Mouse (Mus musculus) spleen, adult 2 months (tissue): ENCODE measurements around the gene Fam118a. TPM values are rescaled to one million over a fixed set of nuclear protein-coding genes. Genes with fewer than 3 reads are reported as not detected.

Experiments used
- DNase-seq, 2 experiments: peaks; one replicate each; pipeline versions ENCODE4 v3.0.0 to v3.0.0-alpha.2; 2012 to 2021; ENCODE audit warnings: low spot score in 2 of 2, low read depth in 1 of 2
- H3K27ac ChIP-seq: fragments of 200-500 bp; 2 replicates; pipeline ENCODE4 v1.5.1; 2012; ENCODE audit warnings: low read length, inconsistent platforms; ENCODE audit not compliant: insufficient read depth
- H3K27me3 ChIP-seq: fragments of 200-500 bp; 2 replicates; pipeline ENCODE4 v1.6.1; 2012; ENCODE audit warnings: mild to moderate bottlenecking, moderate library complexity, low read length, inconsistent platforms; ENCODE audit not compliant: control insufficient read depth, insufficient read depth
- H3K36me3 ChIP-seq: fragments of 200-500 bp; 2 replicates; pipeline ENCODE4 v1.6.1; 2012; ENCODE audit warnings: mild to moderate bottlenecking, low read length, inconsistent platforms; ENCODE audit not compliant: control insufficient read depth, insufficient read depth
- H3K4me1 ChIP-seq: fragments of 200-500 bp; 2 replicates; pipeline ENCODE4 v1.6.1; 2011; ENCODE audit warnings: inconsistent platforms; ENCODE audit not compliant: control insufficient read depth, insufficient read depth, insufficient read length
- H3K4me3 ChIP-seq: fragments of 200-500 bp; 2 replicates; pipeline ENCODE4 v1.5.1; 2011; ENCODE audit warnings: mild to moderate bottlenecking, inconsistent platforms; ENCODE audit not compliant: insufficient read depth, insufficient read length; ENCODE audit errors: extremely low read depth
- CTCF ChIP-seq: fragments of 200-500 bp; IDR thresholded peaks from 2 replicates; pipeline ENCODE4 v1.5.1; 2011; ENCODE audit warnings: mild to moderate bottlenecking, inconsistent platforms; ENCODE audit not compliant: insufficient read depth, insufficient read length, insufficient replicate concordance; ENCODE audit errors: extremely low read depth
- POLR2A ChIP-seq: fragments of 200-500 bp; IDR thresholded peaks from 2 replicates; pipeline ENCODE4 v1.6.1; 2011; ENCODE audit warnings: low read depth, low read length, inconsistent platforms
- WGBS: fragments of 180-500 bp; shearing (Covaris S2); methylation state at CpG from one replicate; pipeline ENCODE4 v1.1.7; 2018; 5-methylcytosine and 5-hydroxymethylcytosine counted together
- polyA plus RNA-seq: library from polyadenylated mRNA; depleted of rRNA; stranded (reverse); fragments of >200 nt; gene quantifications from 2 replicates; pipeline ENCODE4 v1.2.3, GENCODE M21; 2012

The Fam118a gene
- polyA plus RNA-seq, 1 experiment: 4.0 TPM

- Histone ChIP-seq H3K27me3 (no peaks in the 10 kb centered on the region), H3K4me1 (peaks cover 17% of the 10 kb centered on the region), H3K4me3 (no peak overlapping the region), H3K27ac (no peak overlapping the region), H3K36me3 (no peaks in the 10 kb centered on the region)
- TF ChIP-seq POLR2A (no peak), CTCF (peak; percentile 64; the same call in 1 of the 2 replicates)
- 9% methylated on average over 1 of the region's 1 CpGs for WGBS
- DNase-seq: peak; percentile 42 to 62
Measured at GRCm38 (mm10) chr15:84995967-84996366, 32.8 kb upstream of the Fam118a start.

- no peaks in the 10 kb centered on the region for H3K36me3 ChIP-seq
- H3K27ac ChIP-seq: no peak overlapping the region
- H3K4me1 ChIP-seq: peaks cover 18% of the 10 kb centered on the region
- TF ChIP-seq CTCF (no peak), POLR2A (no peak)
- no peaks in the 10 kb centered on the region for H3K27me3 ChIP-seq
- WGBS: 81% methylated on average over 14 of the region's 14 CpGs
- no peak for DNase-seq
- H3K4me3 ChIP-seq: no peak overlapping the region
Measured at GRCm38 (mm10) chr15:84997768-84998454, 30.8 kb upstream of the Fam118a start.

- Histone ChIP-seq H3K27ac (peak overlapping the region; percentile 83), H3K4me3 (no peak overlapping the region), H3K27me3 (no peaks in the 10 kb centered on the region), H3K4me1 (peaks cover 9% of the 10 kb centered on the region), H3K36me3 (no peaks in the 10 kb centered on the region)
- no peak for DNase-seq
- 39% methylated on average over 7 of the region's 7 CpGs for WGBS
- TF ChIP-seq CTCF: no peak
- no peak for TF ChIP-seq POLR2A
Measured at GRCm38 (mm10) chr15:84999911-85000310, 28.8 kb upstream of the Fam118a start.

- TF ChIP-seq POLR2A: no peak
- peak; percentile 97 for TF ChIP-seq CTCF
- peak; percentile 38 to 78 for DNase-seq
- Histone ChIP-seq H3K27me3 (no peaks in the 10 kb centered on the region), H3K4me3 (no peak overlapping the region), H3K36me3 (no peaks in the 10 kb centered on the region), H3K4me1 (peaks cover 2% of the 10 kb centered on the region), H3K27ac (no peak overlapping the region)
- WGBS: 27% methylated on average over 29 of the region's 29 CpGs
Measured at GRCm38 (mm10) chr15:85000984-85001982, 27.5 kb upstream of the Fam118a start.

- Histone ChIP-seq H3K4me3 (no peak overlapping the region), H3K27ac (no peak overlapping the region), H3K4me1 (no peaks in the 10 kb centered on the region), H3K27me3 (no peaks in the 10 kb centered on the region), H3K36me3 (no peaks in the 10 kb centered on the region)
- DNase-seq: no peak
- WGBS: 84% methylated on average over 8 of the region's 8 CpGs
- TF ChIP-seq CTCF (no peak), POLR2A (no peak)
Measured at GRCm38 (mm10) chr15:85009666-85010065, 19.1 kb upstream of the Fam118a start.

- WGBS: 52% methylated on average over 19 of the region's 19 CpGs
- H3K36me3 ChIP-seq: no peaks in the 10 kb centered on the region
- peaks cover 1% of the 10 kb centered on the region; the same call in 1 of the 2 replicates for H3K27me3 ChIP-seq
- DNase-seq: no peak
- no peaks in the 10 kb centered on the region; the same call in 1 of the 2 replicates for H3K4me1 ChIP-seq
- no peak overlapping the region for H3K4me3 ChIP-seq
- H3K27ac ChIP-seq: no peak overlapping the region
- TF ChIP-seq CTCF (no peak), POLR2A (no peak)
Measured at GRCm38 (mm10) chr15:85011895-85012661, 16.7 kb upstream of the Fam118a start.
